Mouse (Mus musculus) left cerebral cortex, adult 8-10 months (tissue): ENCODE results near the gene Gm10100. TPM values are rescaled to one million over a fixed set of nuclear protein-coding genes. Genes with fewer than 3 reads are reported as not detected.
A peak's percentile ranks its signal among the peaks of the same experiment; 100 is the strongest.
"Not testable (repeated sequence)": the region's sequence is repeated elsewhere in the genome, so short reads cannot be mapped to it uniquely, and the experiment has no call there.

Source experiments
- DNase-seq, 2 experiments: peaks; one replicate each; pipeline ENCODE4 v3.0.0; 2022; ENCODE audit warnings: low spot score in 2 of 2
- total RNA-seq, 4 experiments: library from RNA; stranded (reverse); gene quantifications; 2 replicates each; pipeline ENCODE4 v1.2.4; 2022

Gene Gm10100
- not detected for total RNA-seq

DNA sequence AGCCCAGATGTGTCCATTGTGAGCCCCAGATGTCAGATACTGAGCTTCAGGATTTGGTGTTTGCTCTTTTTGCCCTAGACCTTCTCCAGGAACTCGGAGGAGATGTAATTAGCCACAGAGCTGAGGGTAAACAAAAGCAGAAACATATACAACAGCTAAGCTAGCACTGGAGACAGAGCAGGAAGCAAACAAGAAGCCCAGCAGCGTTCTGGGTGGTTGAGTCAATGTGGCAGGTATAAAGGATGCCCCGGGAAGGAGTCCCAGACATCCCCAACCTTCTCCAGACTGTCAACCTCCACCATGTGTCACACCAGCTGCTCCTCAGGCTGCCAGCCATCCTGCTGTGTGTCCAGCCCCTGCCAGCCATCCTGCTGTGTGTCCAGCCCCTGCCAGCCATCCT lies at the start of gene Gm10100:
Gene Gm10100, plus strand, starts transcription at position 301 of the 400 bp plus-strand sequence.
- no peak for DNase-seq

DNA sequence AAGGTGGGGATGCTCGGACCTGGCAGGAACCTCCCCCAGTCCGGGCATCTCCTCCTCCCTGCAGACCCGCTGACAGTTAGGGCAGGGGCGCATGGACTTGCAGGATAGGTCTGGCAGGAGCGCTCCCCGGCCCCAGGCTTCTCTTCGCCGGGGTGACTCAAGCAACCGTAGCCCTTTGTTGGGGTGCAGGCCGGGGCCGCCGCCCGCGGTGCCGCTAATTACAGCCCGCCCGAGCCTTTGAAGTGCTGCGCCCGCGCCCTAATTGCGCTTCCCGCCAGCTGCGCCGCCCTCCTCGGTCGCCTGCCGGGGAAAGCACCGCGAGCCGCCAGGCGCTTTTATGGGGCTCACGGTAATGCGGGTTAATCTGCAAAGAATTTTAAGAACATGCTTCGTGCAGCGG lies 48.7 kb upstream of the Gm10100 start:
- DNase-seq = no peak

DNA sequence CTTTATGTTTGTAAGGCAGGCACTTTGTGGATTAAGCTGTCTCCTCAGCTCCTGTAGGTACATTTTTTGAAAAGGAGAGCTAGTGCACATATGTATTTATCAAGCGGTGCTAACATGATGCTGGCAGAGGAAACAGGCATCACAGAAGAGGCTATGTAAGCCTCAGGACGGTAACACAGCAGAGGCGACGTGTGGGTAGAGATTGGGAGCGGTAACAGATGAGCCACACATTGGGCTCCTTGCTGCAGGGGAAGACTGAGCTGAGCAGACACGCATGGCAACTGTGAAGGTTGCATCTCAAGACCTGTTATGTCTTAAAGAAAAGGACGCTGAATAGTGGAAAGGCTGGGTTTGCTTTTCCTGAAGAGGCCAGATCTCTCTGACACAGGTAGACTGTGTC lies 43.3 kb upstream of the Gm10100 start:
- peak in 1 of 2 experiments; percentile 17 for DNase-seq

DNA sequence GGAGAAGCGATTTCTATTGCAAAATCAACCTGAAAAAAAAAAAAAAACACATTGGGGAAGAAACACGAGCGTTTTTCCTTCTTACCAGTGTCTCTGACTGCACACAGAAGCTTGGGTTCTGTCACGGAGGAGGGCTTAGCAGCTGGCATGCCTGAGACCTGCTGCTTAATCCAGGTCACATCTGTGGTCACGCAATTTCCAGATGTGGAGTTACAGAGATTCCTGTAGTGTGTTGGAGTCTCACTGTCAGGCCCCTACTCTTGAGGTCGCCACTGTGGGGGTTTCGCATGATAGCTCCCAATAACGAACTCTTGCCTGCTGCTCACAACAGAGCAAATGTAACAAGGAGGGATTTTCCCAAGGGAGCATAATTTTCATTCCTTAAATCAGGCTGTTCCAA lies 42.1 kb upstream of the Gm10100 start:
- DNase-seq = no peak

DNA sequence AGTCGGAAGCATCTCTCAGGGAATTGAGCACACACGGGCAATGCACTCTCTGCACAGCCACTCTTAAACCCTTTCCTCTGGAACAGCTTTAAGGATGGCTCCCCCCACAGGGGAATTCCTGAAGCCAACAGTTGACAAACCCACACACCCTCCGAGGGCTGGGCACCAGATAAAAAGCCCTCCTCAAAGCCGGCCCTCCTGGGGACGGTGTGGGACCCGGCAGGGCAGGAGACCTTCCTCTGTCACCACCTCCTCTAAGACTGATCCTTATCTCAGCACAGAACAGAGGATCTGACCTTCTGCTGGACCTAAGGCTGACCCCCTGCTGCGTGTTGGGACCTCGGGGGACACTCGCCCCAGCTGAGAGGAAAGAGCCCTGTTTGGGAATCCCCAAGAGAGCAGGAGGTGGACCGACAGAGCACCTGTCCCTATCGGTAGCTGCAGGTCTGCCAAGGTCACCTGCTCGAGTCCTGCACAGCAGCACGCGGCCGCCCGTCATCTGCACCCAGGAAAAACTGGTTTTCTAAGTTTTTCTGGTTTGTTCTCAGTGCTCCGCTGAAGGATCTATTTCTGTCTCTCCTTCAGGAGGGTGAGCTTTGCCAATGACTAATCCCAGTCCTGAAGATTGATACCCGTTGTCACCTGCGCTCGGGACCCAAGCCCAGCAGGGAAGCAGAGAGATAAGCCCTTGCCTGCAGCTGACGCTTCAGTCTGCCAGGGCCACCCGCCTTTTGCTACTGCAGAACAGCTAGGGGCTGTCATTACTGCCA lies 40.2 kb upstream of the Gm10100 start, which contains the start of gene Tspear:
Gene Tspear, plus strand, starts transcription at position 675 of the 770 bp plus-strand sequence.
- DNase-seq = no peak

DNA sequence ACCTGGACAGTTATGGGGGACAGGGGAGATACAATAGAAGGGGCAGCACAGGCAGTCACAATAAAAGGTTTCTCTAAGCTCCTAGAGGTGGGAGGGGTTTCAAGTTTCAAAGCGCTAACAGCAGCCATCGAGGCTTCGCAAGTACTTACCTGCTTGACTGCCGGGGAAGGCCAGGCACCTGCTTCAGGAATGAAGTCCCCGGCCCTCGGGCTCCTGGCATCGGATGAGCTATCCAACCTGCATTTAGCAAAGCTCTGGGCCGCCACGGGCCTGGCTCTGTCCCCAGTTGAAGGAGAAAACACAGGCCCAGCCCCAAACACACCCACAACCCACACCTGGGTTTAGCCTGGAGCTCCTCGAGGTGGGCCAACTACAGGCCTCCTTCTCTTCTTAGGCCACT lies 39.3 kb upstream of the Gm10100 start:
- no peak for DNase-seq

DNA sequence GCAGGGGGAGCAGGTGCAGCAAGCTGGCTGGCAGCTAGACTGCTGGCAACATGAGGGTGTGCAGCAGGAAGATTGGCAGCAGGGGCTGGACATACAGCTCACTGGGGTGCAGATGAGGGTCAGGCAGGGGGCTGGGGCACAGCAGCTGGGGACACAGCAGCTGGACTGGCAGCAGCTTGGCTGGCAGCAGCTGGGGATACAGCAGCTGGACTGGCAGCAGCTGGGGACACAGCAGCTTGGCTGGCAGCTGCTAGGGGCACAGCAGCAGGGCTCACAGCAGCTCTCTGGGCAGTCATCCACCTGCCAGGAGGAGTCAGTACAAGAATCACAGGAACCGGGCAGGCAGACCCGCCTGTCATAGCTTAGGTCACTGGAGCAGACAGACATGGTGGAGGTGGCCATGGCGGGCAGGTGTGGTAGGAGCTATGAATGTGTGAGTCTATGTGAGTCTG lies 35.9 kb upstream of the Gm10100 start, which contains the start of gene Gm19402:
Gene Gm19402, minus strand, starts transcription at position 402 of the 452 bp plus-strand sequence.
- not testable (repeated sequence) for DNase-seq

DNA sequence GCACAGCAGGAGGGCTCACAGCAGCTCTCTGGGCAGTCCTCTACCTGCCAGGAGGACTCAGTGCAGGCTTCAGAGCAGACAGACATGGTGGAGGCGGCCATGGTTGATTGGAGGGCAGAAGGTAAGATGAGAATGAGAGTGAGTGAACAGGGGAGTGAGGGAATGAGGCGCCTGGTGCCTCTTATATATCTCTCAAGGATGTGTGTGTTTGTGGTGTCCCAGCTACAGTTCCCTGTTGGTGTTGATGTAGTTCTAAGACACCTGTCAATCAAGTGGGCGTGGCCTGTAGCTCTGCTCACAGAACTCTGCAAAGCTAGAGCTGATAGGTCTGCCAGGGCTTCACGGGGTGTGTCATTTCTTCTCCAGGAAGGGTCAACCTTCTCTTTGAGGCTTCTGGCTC lies 29.2 kb upstream of the Gm10100 start, which contains the start of gene Gm9508:
Gene Gm9508, minus strand, starts transcription at position 101 of the 400 bp plus-strand sequence.
- no peak for DNase-seq

DNA sequence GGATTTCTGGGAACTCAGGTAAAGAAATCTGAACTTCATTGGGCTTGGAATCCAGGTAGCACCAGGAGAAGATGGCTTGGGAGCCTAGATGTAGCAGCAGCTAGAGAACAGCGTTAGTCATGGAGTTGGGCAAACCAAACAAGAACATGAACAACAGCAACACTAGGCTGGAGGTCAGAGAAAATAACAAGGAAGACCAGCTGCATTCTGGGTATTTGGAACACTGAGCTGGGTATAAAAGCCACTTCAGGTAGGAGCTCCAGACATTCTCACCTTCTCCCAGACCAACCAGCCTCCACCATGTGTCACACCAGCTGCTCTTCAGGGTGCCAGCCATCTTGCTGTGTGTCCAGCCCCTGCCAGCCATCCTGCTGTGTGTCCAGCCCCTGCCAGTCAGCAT lies 20.0 kb upstream of the Gm10100 start, which contains the start of gene Gm10272:
Gene Gm10272, plus strand, starts transcription at position 301 of the 400 bp plus-strand sequence.
- DNase-seq = no peak

DNA sequence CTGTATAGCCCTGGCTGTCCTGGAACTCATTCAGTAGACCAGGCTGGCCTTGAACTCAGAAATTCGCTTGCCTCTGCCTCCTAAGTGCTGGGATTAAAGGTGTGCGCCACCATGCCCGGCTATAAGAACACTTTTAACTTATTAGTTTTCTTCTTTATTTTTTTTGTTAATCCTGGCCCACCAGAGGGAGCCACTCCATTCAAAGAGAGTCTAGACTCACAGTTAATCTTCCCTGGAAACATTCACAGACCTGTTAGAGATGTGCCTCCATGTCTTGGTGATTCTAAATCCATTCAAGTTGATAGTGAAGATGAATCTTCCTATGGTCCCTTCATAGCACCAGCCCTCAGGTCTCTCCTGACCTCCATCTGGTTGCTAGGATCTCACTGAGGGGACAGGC lies 16.5 kb upstream of the Gm10100 start:
- DNase-seq = no peak

DNA sequence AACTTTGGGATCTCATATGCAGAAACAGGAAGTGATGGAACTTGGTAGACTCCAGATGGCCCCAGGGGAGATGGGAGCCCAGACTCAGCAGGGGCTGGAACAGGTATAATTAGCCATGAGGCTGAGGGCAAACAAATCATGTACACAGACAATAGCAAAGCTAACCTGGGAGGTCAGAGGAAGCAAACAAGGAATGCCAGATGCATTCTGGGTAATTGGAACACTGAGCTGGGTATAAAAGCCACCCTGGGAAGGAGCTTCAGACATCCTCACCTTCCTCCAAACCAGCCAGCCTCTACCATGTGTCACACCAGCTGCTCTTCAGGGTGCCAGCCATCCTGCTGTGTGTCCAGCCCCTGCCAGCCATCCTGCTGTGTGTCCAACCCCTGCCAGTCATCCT lies 15.1 kb upstream of the Gm10100 start, which contains the start of gene Gm10024:
Gene Gm10024, plus strand, starts transcription at position 301 of the 400 bp plus-strand sequence.
- not testable (repeated sequence) for DNase-seq

DNA sequence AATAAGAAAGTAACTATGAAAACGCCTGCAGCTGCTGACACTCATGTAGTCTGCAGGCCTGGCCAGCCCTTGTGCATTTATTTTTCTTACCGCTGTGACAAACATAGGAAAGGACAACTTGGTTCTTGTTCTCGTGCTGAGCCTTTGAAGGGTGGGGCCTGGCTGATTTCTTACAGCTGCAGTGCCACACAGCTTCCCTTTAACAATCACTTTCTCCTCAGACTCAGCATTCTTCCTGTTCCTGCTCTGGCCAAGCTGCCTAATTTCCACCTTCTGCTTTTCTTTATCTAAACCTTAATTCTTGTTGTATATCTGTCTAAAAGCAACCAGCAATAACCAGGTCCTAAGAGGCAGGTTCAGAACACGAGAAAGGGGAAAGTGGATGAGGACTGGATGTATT lies 12.6 kb upstream of the Gm10100 start:
- no peak for DNase-seq

DNA sequence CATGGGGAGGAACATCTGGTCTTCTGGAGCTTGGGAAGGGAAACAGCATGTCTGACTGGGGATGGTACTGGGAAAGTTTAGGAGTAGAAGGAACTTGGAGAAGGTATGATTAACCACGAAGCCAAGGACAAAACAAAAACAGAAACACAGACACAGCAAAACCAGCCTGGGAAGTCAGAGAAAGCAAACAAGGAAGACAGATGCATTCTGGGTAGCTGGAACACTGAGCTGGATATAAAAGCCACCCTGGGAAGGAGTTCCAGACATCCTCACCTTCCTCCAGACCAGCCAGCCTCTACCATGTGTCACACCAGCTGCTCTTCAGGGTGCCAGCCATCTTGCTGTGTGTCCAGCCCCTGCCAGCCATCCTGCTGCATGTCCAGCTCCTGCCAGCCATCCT lies 10.8 kb upstream of the Gm10100 start, which contains the start of gene Gm10142:
Gene Gm10142, plus strand, starts transcription at position 301 of the 400 bp plus-strand sequence.
- DNase-seq = no peak

DNA sequence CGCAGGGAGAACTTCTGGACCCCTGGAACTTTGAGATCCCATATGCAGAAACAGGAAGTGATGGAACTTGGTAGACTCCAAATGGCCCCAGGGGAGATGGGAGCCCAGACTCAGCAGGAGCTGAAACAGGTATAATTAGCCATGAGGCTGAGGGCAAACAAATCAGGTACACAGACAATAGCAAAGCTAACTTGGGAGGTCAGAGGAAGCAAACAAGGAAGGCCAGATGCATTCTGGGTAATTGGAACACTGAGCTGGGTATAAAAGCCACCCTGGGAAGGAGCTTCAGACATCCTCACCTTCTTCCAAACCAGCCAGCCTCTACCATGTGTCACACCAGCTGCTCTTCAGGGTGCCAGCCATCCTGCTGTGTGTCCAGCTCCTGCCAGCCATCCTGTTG lies 6.0 kb upstream of the Gm10100 start, which contains the start of gene Krtap12-1:
Gene Krtap12-1, plus strand, starts transcription at position 301 of the 400 bp plus-strand sequence.
- not testable (repeated sequence) for DNase-seq

DNA sequence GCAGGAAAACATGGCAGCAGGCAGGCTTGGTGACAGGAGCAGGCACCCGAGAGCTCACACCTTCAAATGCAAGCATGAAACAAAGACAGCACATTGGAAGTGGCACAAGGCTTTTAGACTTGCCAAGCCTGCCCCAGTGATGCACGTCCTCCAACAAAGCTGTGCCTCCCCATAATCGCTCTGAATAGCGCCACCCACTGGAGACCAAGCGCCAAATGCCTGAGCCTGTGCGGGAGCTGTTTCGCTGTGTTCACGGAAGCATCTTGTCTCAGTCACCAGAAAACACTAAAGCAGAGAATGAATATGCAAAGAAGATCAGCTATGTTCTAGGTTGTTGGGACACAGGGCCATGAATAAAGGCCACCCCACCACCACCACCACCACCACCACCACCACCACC lies 1.4 kb upstream of the Gm10100 start:
- no peak for DNase-seq

DNA sequence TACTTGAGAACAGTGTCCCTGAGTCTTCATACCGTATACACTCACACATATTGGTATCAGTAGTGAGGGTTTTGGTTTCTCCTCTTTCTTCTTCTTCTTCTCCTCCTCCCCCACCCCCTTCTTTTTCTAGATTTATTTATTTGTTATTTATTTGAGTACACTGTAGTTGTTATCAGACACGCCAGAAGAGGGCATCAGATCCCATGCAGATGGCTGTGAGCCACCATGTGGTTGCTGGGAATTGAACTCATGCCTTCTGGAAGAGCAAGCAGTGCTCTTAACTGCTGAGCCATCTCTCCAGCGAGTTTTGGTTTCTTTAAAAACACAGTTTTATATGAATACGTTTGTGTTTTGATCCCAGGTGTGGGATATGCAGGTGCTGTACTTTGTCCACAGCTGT lies 2.0 kb downstream of the Gm10100 start:
- no peak for DNase-seq

DNA sequence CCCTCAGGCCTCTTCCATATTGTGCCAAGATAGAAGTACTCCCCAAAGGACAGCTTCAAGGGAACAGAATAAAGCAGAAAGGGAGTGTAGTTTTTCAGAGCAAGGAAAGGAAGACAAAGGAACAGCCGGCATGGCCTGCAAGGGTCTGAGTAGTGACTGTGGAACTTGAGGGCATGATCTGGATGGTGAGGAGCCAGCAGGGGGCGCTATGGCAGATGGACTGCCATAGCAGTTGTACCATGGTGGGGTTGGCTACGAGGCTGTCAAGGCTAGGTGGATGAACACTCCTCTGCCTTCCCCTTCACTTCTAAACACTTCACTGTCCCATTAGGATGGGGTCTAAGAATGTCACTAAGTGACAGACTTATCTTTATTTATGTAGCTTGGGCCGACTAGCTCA lies 3.0 kb downstream of the Gm10100 start:
- DNase-seq = no peak

DNA sequence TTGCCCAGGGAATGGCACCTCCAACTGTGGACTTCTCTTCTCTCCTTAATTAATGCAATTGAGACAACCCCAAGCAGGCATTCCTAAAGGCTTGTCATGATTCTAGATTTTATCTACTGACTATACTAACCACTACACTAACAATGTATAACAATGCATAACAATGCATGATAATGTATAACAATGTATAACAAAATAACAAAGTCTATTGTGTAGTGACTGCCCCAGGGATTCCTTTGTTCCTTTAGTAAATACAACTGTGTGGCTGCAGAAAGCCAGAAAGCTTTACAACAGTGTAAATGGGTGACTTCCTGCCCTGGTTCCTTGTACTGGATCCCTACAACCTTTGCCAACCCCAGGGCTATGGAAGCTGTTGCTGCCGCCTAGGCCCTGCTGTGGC lies 9.6 kb downstream of the Gm10100 start:
- no peak for DNase-seq

DNA sequence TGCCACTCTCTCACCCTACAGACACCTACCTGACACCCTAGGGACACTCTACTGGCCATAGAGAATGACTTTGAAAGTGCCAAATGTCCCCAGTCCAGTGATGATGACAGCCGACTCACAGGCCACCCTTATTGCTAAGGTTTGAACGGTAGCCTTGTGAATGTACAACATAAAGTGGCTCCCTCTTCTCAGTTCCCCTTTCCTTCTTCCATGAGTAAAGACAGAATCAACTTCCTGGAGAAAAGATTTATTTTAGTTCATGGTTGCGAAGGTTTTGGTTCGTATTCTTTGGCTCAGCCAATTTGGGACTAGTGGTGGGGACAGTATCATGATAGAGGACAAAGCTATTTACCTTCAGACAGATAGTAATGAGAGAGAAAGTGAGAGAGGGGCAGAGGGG lies 12.6 kb downstream of the Gm10100 start:
- no peak for DNase-seq

DNA sequence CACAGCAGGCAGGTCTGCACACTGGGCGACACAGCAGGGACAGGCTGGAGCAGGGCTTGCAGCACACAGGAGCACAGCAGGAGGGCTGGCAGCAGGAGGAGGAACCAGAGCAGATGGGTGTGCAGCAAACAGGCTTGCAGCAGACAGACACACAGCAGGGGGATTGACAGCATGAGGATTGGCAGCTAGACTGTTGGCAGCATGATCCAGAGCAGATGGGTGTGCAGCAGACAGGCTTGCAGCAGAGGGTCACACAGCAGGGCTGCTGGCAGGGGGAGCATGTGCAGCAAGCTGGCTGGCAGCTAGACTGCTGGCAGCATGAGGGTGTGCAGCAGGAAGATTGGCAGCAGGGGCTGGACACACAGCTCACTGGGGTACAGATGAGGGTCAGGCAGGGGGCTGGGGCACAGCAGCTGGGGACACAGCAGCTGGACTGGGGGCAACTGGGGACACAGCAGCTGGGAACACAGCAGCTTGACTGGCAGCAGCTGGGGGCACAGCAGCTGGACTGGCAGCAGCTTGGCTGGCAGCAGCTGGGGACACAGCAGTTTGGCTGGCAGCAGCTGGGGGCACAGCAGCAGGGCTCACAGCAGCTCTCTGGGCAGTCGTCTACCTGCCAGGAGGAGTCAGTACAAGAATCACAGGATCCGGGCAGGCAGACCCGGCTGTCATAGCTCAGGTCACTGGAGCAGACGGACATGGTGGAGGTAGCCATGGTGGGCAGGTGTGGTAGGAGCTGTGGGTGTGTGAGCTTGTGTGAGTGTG lies 15.8 kb downstream of the Gm10100 start, which contains the start of gene Gm18596:
Gene Gm18596, minus strand, starts transcription at position 715 of the 765 bp plus-strand sequence.
- DNase-seq = not testable (repeated sequence)

DNA sequence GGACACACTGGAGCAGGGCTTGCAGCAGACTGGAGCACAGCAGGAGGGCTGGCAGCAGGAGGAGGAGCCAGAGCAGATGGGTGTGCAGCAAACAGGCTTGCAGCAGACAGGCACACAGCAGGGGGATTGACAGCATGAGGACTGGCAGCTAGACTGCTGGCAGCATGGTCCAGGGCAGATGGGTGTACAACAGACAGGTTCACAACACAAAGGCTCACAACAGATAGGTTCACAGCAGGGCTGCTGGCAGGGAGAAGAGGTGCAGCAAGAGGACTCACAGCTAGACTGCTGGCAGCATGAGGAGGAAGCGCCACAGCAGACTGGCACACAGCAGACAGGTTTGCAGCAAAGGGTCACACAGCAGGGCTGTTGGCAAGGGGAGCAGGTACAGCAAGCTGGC lies 24.4 kb downstream of the Gm10100 start:
- not testable (repeated sequence) for DNase-seq

DNA sequence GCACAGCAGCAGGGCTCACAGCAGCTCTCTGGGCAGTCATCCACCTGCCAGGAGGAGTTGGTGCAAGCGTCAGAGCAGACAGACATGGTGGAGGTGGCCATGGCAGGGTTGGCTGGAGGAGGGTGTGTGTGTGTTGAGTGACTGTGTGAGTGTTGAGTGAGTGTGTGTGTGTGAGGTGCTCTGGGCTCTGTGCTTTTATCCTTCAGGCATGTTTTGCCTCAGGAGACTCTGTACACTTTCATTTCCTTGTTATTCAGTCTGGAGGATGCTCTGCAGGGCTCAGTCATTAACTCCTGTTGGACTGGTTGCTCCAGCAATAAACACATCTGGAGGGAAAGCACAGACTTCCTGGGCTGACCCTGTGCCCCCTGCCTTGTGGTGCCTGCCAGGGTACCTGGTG lies 25.0 kb downstream of the Gm10100 start, which contains the start of gene Gm9736:
Gene Gm9736, minus strand, starts transcription at position 101 of the 400 bp plus-strand sequence.
- DNase-seq = not testable (repeated sequence)
